Comparison of ENCODE assay signal across 8 mouse cellular contexts in the genomic region with DNA sequence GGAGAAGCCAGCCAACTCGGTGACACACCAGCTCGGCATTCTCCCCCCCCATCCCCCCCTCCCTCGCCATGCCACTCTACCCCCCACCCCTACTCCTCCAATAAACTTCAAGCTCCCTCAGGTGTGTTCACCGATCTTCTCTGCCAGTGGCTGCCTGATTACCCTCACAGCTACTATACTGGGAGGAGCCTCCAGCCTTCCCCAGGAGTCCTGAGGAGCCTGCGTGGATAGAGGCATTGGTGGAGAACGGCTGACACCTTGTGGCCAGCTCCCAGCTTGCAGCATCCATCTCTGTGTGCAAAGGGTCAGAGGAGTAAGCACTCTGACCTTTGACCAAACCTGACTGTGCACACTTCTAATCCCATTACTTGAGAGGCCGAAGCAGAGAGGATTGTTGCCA. TPM values are rescaled to one million over a fixed set of nuclear protein-coding genes. Genes with fewer than 3 reads are reported as not detected.
DNase-seq lines count a peak whose midpoint lies in the region; ATAC-seq and TF ChIP-seq lines count a peak whose summit lies in the region.

No protein-coding gene starts in this region.

- H3K27me3 ChIP-seq in CH12.LX (replicated peaks) = peaks cover 2% of the 10 kb centered on the region
- no peaks in the 10 kb centered on the region for H3K27me3 ChIP-seq in forebrain, embryonic 10.5 days (ENCODE audit: poor library complexity, severe bottlenecking)
- H3K27me3 ChIP-seq in heart, embryonic 15.5 days = peaks cover 11% of the 10 kb centered on the region; the same call in 1 of the 2 replicates
- no peaks in the 10 kb centered on the region for H3K27me3 ChIP-seq in neural tube, embryonic 15.5 days (replicated peaks)

- no peak overlapping the region for H3K9ac ChIP-seq in CH12.LX (ENCODE audit: insufficient read depth, low read depth)
- H3K9ac ChIP-seq in heart, embryonic 15.5 days = no peak overlapping the region
- H3K9ac ChIP-seq in neural tube, embryonic 15.5 days (replicated peaks) = no peak overlapping the region

- TF ChIP-seq EP300 in CH12.LX (IDR thresholded peaks at IDR 0.05; ENCODE audit: low read length) = no peak

- no peak overlapping the region for H3K4me3 ChIP-seq in CH12.LX (replicated peaks in 1 of 3; ENCODE audit: low read depth in 2 of 3, low read length in 2 of 3, poor library complexity in 1 of 3)
- no peak overlapping the region for H3K4me3 ChIP-seq in forebrain, embryonic 10.5 days
- H3K4me3 ChIP-seq in heart, embryonic 15.5 days = no peak overlapping the region
- H3K4me3 ChIP-seq in neural tube, embryonic 15.5 days (replicated peaks) = no peak overlapping the region

- peaks cover 4 to 28% of the 10 kb centered on the region in 2 experiments; a peak in 3 of 4 replicates for H3K4me1 ChIP-seq in CH12.LX (ENCODE audit: control insufficient read depth in 1 of 2, insufficient read depth in 2 of 2)
- peaks cover 17% of the 10 kb centered on the region for H3K4me1 ChIP-seq in forebrain, embryonic 10.5 days
- H3K4me1 ChIP-seq in heart, embryonic 15.5 days (replicated peaks) = peaks cover 25% of the 10 kb centered on the region
- peaks cover 29% of the 10 kb centered on the region for H3K4me1 ChIP-seq in neural tube, embryonic 15.5 days

- TF ChIP-seq POLR2A in CH12.LX (IDR thresholded peaks at IDR 0.05; ENCODE audit: low read depth, low read length) = no peak
- no peak for TF ChIP-seq POLR2A in brain, embryonic 14.5 days (IDR thresholded peaks at IDR 0.05; ENCODE audit: borderline replicate concordance, extremely low read depth, insufficient read depth, insufficient read length, poor library complexity, severe bottlenecking)

- ATAC-seq in heart, embryonic 15.5 days (replicated peaks; ENCODE audit: insufficient number of reproducible peaks, insufficient read depth, low FRiP score, low read depth) = peak; percentile 70
- peak; percentile 79 for ATAC-seq in neural tube, embryonic 15.5 days (ENCODE audit: low FRiP score)

- TF ChIP-seq RAD21 in CH12.LX (IDR thresholded peaks at IDR 0.05; ENCODE audit: low read depth, low read length) = peak; percentile 100

- in situ Hi-C loops in CH12.LX (cut with MboI; ENCODE audit: low pct_ligation_motif_present, low pct_unique_long_range_greater_than_20kb, low sequenced_read_pairs) = loop anchor here (10.0 to 25.0 kb wide), 2 partner anchors 241 to 483 kb away; a partner anchor contains a TSS

- H3K9me3 ChIP-seq in CH12.LX (replicated peaks; ENCODE audit: low read length) = no peaks in the 10 kb centered on the region
- no peaks in the 10 kb centered on the region for H3K9me3 ChIP-seq in forebrain, embryonic 10.5 days
- no peaks in the 10 kb centered on the region for H3K9me3 ChIP-seq in heart, embryonic 15.5 days (replicated peaks)
- H3K9me3 ChIP-seq in neural tube, embryonic 15.5 days (replicated peaks) = no peaks in the 10 kb centered on the region

- DNase-seq in CH12.LX (ENCODE audit: extremely low read depth) = peak; percentile 80
- DNase-seq in brain, embryonic 14.5 days (ENCODE audit: low read depth) = peak; percentile 89
- DNase-seq in forebrain, embryonic 10.5 days (ENCODE audit: extremely low spot score, low spot score) = peak; percentile 80
- DNase-seq in kidney, postnatal 14 days = peak; percentile 92
- peak; percentile 82 to 88 for DNase-seq in lung, adult 18-20 months
- peak; percentile 72 to 83 for DNase-seq in thymus, adult 18-20 months

- H3K79me2 ChIP-seq in CH12.LX (replicated peaks; ENCODE audit: control insufficient read depth, extremely low read depth, insufficient read depth, poor library complexity, severe bottlenecking) = no peaks in the 10 kb centered on the region

- TF ChIP-seq CTCF in CH12.LX (conservative IDR thresholded peaks at IDR 0.05 in 1 of 2, IDR thresholded peaks at IDR 0.05 in 1 of 2; ENCODE audit: low read depth in 2 of 2, low read length in 2 of 2) = peak; percentile 58 to 98
- TF ChIP-seq CTCF in brain, embryonic 14.5 days (IDR thresholded peaks at IDR 0.05; ENCODE audit: borderline replicate concordance, extremely low read depth, insufficient read depth, insufficient read length) = peak; percentile 96

- H3K36me3 ChIP-seq in CH12.LX (replicated peaks in 1 of 2; ENCODE audit: control insufficient read depth in 1 of 2, insufficient read depth in 1 of 2, low read length in 1 of 2) = no peaks in the 10 kb centered on the region
- no peaks in the 10 kb centered on the region for H3K36me3 ChIP-seq in forebrain, embryonic 10.5 days (replicated peaks)
- H3K36me3 ChIP-seq in heart, embryonic 15.5 days = no peaks in the 10 kb centered on the region
- H3K36me3 ChIP-seq in neural tube, embryonic 15.5 days = no peaks in the 10 kb centered on the region

- no peak overlapping the region for H3K27ac ChIP-seq in CH12.LX (ENCODE audit: insufficient read depth, low read depth)
- no peak overlapping the region for H3K27ac ChIP-seq in forebrain, embryonic 10.5 days
- H3K27ac ChIP-seq in heart, embryonic 15.5 days = no peak overlapping the region
- H3K27ac ChIP-seq in neural tube, embryonic 15.5 days (replicated peaks) = no peak overlapping the region

- H3K4me2 ChIP-seq in CH12.LX (ENCODE audit: insufficient read depth, low read depth, poor library complexity, severe bottlenecking) = peak overlapping the region; percentile 74; the same call in 1 of the 2 replicates
- peak overlapping the region; percentile 44 for H3K4me2 ChIP-seq in heart, embryonic 15.5 days
- H3K4me2 ChIP-seq in neural tube, embryonic 15.5 days = peak overlapping the region; percentile 43

- dilution Hi-C loops in CH12.LX (cut with MboI; ENCODE audit: extremely low pct_ligation_motif_present, extremely low pct_unique_long_range_greater_than_20kb, low sequenced_read_pairs) = no loop called here

- 5% methylated on average over 7 of the region's 7 CpGs for WGBS in forebrain, embryonic 10.5 days
- 8% methylated on average over 7 of the region's 7 CpGs for WGBS in heart, embryonic 15.5 days
- WGBS in neural tube, embryonic 15.5 days = 5% methylated on average over 7 of the region's 7 CpGs

TF ChIP-seq in CH12.LX, 34 proteins besides CTCF, POLR2A, EP300 and RAD21:
- TF ChIP-seq TBP (conservative IDR thresholded peaks at IDR 0.05; ENCODE audit: low read depth, low read length) (no peak), MAFK (IDR thresholded peaks at IDR 0.05; ENCODE audit: insufficient replicate concordance, low read length) (no peak), SIN3A (IDR thresholded peaks at IDR 0.05; ENCODE audit: low read length) (peak; percentile 54), MAZ (IDR thresholded peaks at IDR 0.05; ENCODE audit: low read depth, low read length) (peak; percentile 58; the same call in 1 of the 2 replicates), USF1 (IDR thresholded peaks at IDR 0.05; ENCODE audit: low read depth, low read length) (no peak), TCF12 (IDR thresholded peaks at IDR 0.05; ENCODE audit: low read depth, low read length) (0 out of 2 replicates have a peak, but pooled peaks have one; percentile 17), NRF1 (IDR thresholded peaks at IDR 0.05; ENCODE audit: low read depth, low read length) (peak; percentile 31; the same call in 1 of the 2 replicates), ZC3H11A (IDR thresholded peaks at IDR 0.05; ENCODE audit: low read depth, low read length) (peak; percentile 90), MEF2A (IDR thresholded peaks at IDR 0.05; ENCODE audit: borderline replicate concordance, low read depth, low read length) (peak; percentile 39; the same call in 1 of the 2 replicates), MAX (IDR thresholded peaks at IDR 0.05; ENCODE audit: low read length) (0 out of 2 replicates have a peak, but pooled peaks have one; percentile 12), RCOR1 (conservative IDR thresholded peaks at IDR 0.05; ENCODE audit: low read depth, low read length) (no peak), SMC3 (IDR thresholded peaks at IDR 0.05; ENCODE audit: low read depth, low read length) (peak; percentile 96), IRF4 (IDR thresholded peaks at IDR 0.05; ENCODE audit: low read depth, low read length) (peak; percentile 46; the same call in 1 of the 2 replicates)

RNA-seq across cellular contexts. Expression of a gene that starts 6.8 kb away (rescaled TPM):
- total RNA-seq in CH12.LX (2012; rRNA removed) (16.1 and 16.2 TPM in 2 replicates), CH12.LX (2014; rRNA removed) (5.1 and 6.0 TPM in 2 replicates)
- polyA plus RNA-seq in CH12.LX (2012; ENCODE audit: insufficient read length, low read depth) = 15.0 and 17.1 TPM in 2 replicates
- polyA plus RNA-seq in brain, embryonic 14.5 days (2012; rRNA removed) = 14.7 and 46.2 TPM in 2 replicates
- 40.5 and 43.4 TPM in 2 replicates for polyA plus RNA-seq in forebrain, embryonic 10.5 days (2016; fragmentation: Nextera tagmentation; extraction: Ambion mirVana)
- polyA plus RNA-seq in heart, embryonic 15.5 days (2015; fragmentation: Nextera tagmentation; extraction: Ambion mirVana) = 22.7 and 24.7 TPM in 2 replicates
- 30.3 and 33.2 TPM in 2 replicates for polyA plus RNA-seq in neural tube, embryonic 15.5 days (2015; fragmentation: Nextera tagmentation; extraction: Ambion mirVana)

RNA-seq across cellular contexts. Expression of a gene that starts 32.6 kb away (rescaled TPM):
- total RNA-seq in CH12.LX (2012; rRNA removed) (0.04 and 0.08 TPM in 2 replicates), CH12.LX (2014; rRNA removed) (0.16 and 0.27 TPM in 2 replicates)
- polyA plus RNA-seq in CH12.LX (2012; ENCODE audit: insufficient read length, low read depth) = 0.19 and 0.20 TPM in 2 replicates
- 0.33 and 0.36 TPM in 2 replicates for polyA plus RNA-seq in brain, embryonic 14.5 days (2012; rRNA removed)
- 0.37 and 0.68 TPM in 2 replicates for polyA plus RNA-seq in forebrain, embryonic 10.5 days (2016; fragmentation: Nextera tagmentation; extraction: Ambion mirVana)
- 0.21 and 1.1 TPM in 2 replicates for polyA plus RNA-seq in heart, embryonic 15.5 days (2015; fragmentation: Nextera tagmentation; extraction: Ambion mirVana)
- polyA plus RNA-seq in neural tube, embryonic 15.5 days (2015; fragmentation: Nextera tagmentation; extraction: Ambion mirVana) = 0.23 and 2.4 TPM in 2 replicates
